Mouse (Mus musculus) left cerebral cortex, postnatal 10 days (tissue): Measurements from ENCODE around the gene Igdcc3. TPM values are rescaled to one million over a fixed set of nuclear protein-coding genes. Genes with fewer than 3 reads are reported as not detected.
"Not testable (repeated sequence)": the region's sequence is repeated elsewhere in the genome, so short reads cannot be mapped to it uniquely, and the experiment has no call there.

ENCODE experiments used
- DNase-seq, 2 experiments: peaks; one replicate each; pipeline ENCODE4 v3.0.0; 2021 to 2022; ENCODE audit warnings: low spot score in 2 of 2, mixed read lengths in 1 of 2; ENCODE audit errors: extremely low spot score in 1 of 2
- intact Hi-C: fragments of 180-260 bp; cut with DNase I; formaldehyde crosslinking; loops from one replicate; pipeline ENCODE4 v1.15.1; 2025
- total RNA-seq, 2 experiments: library from RNA; stranded (reverse); gene quantifications; 2 replicates each; pipeline ENCODE4 v1.2.3; 2021

Igdcc3 gene
- total RNA-seq, 2 experiments from 2014 or later = 2.5 to 4.2 TPM

- no peak for DNase-seq
- intact Hi-C loops = no loop called here
Measured at GRCm38 (mm10) chr9:65217661-65218060, 76.7 kb downstream of the Igdcc3 start.

GRCm38 (mm10) chr9:65218916-65219315 lies 77.9 kb downstream of the Igdcc3 start:
- no peak for DNase-seq
- intact Hi-C loops = no loop called here

GRCm38 (mm10) chr9:65220398-65220797 lies 79.4 kb downstream of the Igdcc3 start:
- DNase-seq, intact Hi-C loops: not testable (repeated sequence)

GRCm38 (mm10) chr9:65223927-65224326 lies 82.9 kb downstream of the Igdcc3 start:
- intact Hi-C loops = no loop called here

GRCm38 (mm10) chr9:65225795-65226194 lies 84.8 kb downstream of the Igdcc3 start:
- no peak for DNase-seq
- intact Hi-C loops = loop anchor here (5.0 kb wide), 1 partner anchor 57 kb away; no protein-coding TSS in a partner anchor

More at GRCm38 (mm10) chr9:65223927-65224326, 82.9 kb downstream of the Igdcc3 start:
- DNase-seq = no peak

GRCm38 (mm10) chr9:65230250-65230649 lies 89.3 kb downstream of the Igdcc3 start:
- DNase-seq = no peak
- intact Hi-C loops = no loop called here

- intact Hi-C loops = no loop called here
- no peak for DNase-seq
Measured at GRCm38 (mm10) chr9:65231284-65231683, 90.3 kb downstream of the Igdcc3 start.

GRCm38 (mm10) chr9:65233243-65233985 lies 92.4 kb downstream of the Igdcc3 start:
- intact Hi-C loops = no loop called here
- DNase-seq = no peak

GRCm38 (mm10) chr9:65234734-65235133 lies 93.7 kb downstream of the Igdcc3 start:
- no peak for DNase-seq
- intact Hi-C loops = no loop called here

Other genes with a start within 250 kb of the Igdcc3 start
- gene Slc24a1, start 189.6 kb upstream of the Igdcc3 start, total RNA-seq = under 1 TPM in 1 of 2 experiments, not detected in 1; 0.21 TPM
- 10 to 100 TPM; 19.7 to 22.0 TPM for gene Ints14, start 180.3 kb upstream of the Igdcc3 start, total RNA-seq
- 100 to 1,000 TPM; 158 to 170 TPM for gene Hacd3, start 119.5 kb upstream of the Igdcc3 start, total RNA-seq
- 100 to 1,000 TPM; 128 to 131 TPM for gene Dpp8, start 108.8 kb upstream of the Igdcc3 start, total RNA-seq
- gene Igdcc4, start 39.7 kb upstream of the Igdcc3 start, total RNA-seq = 10 to 100 TPM; 25.5 to 29.2 TPM
- 1 to 10 TPM; 4.1 to 4.6 TPM for gene Parp16, start 54.2 kb downstream of the Igdcc3 start, total RNA-seq
- gene Cilp, start 124.0 kb downstream of the Igdcc3 start, total RNA-seq = under 1 TPM; 0.08 to 0.09 TPM
- 10 to 100 TPM; 25.3 to 25.4 TPM for gene Clpx, start 153.1 kb downstream of the Igdcc3 start, total RNA-seq
- gene Pdcd7, start 204.9 kb downstream of the Igdcc3 start, total RNA-seq = 10 to 100 TPM; 23.1 to 23.7 TPM
- 1 to 10 TPM; 2.5 to 4.7 TPM for gene Ubap1l, start 219.9 kb downstream of the Igdcc3 start, total RNA-seq